Mouse (Mus musculus) CH12.LX (cell line): Measurements from ENCODE around the gene Cntn2. TPM values are rescaled to one million over a fixed set of nuclear protein-coding genes. Genes with fewer than 3 reads are reported as not detected.

Experiments used
- DNase-seq: peaks from one replicate; pipeline ENCODE4 v3.0.0-alpha.2; 2013; ENCODE audit errors: extremely low read depth
- H3K27ac ChIP-seq: 2 replicates; pipeline ENCODE4 v1.5.1; 2012; ENCODE audit warnings: low read depth, mild to moderate bottlenecking, control low read depth, moderate library complexity; ENCODE audit not compliant: insufficient read depth
- H3K27me3 ChIP-seq: replicated peaks from 2 replicates; pipeline ENCODE3; 2012; ENCODE audit warnings: inconsistent platforms
- H3K36me3 ChIP-seq, 2 experiments: replicated peaks in 1 of 2; 2 replicates each; pipeline versions ENCODE3 to v1.6.1; 2012; ENCODE audit warnings: inconsistent platforms in 1 of 2, low read length in 1 of 2, mild to moderate bottlenecking in 1 of 2, mixed read lengths in 1 of 2, moderate library complexity in 1 of 2; ENCODE audit not compliant: control insufficient read depth in 1 of 2, insufficient read depth in 1 of 2
- H3K4me1 ChIP-seq, 2 experiments: 2 replicates each; pipeline ENCODE4 v1.6.1; 2012; ENCODE audit warnings: inconsistent platforms in 1 of 2, moderate library complexity in 1 of 2; ENCODE audit not compliant: insufficient read depth in 2 of 2, control insufficient read depth in 1 of 2
- H3K4me2 ChIP-seq: 2 replicates; pipeline ENCODE4 v1.6.1; 2012; ENCODE audit warnings: low read depth, mild to moderate bottlenecking, control low read depth; ENCODE audit not compliant: poor library complexity, insufficient read depth, severe bottlenecking
- H3K4me3 ChIP-seq, 3 experiments: fragments of 150-350 bp in 1 of 3; sonication (generic) in 1 of 3; replicated peaks in 1 of 3; 2 replicates each; pipeline versions ENCODE3 to v1.5.1; 2011 to 2012; ENCODE audit warnings: low read depth in 2 of 3, low read length in 2 of 3, mild to moderate bottlenecking in 2 of 3, moderate library complexity in 2 of 3, control low read depth in 1 of 3, improper control_type of control experiment in 1 of 3, inconsistent platforms in 1 of 3, mixed read lengths in 1 of 3; ENCODE audit not compliant: poor library complexity in 1 of 3
- H3K79me2 ChIP-seq: replicated peaks from 2 replicates; pipeline ENCODE4 v1.6.1; 2012; ENCODE audit warnings: mild to moderate bottlenecking, moderate library complexity; ENCODE audit not compliant: control insufficient read depth, poor library complexity, insufficient read depth, severe bottlenecking; ENCODE audit errors: extremely low read depth
- H3K9ac ChIP-seq: 2 replicates; pipeline ENCODE4 v1.6.1; 2012; ENCODE audit warnings: low read depth, mild to moderate bottlenecking, control low read depth, moderate library complexity; ENCODE audit not compliant: insufficient read depth
- H3K9me3 ChIP-seq: replicated peaks from 2 replicates; pipeline ENCODE3; 2012; ENCODE audit warnings: low read length, inconsistent platforms, mixed read lengths
- BHLHE40 ChIP-seq: IDR thresholded peaks from 2 replicates; pipeline ENCODE4 v1.6.1; 2011; ENCODE audit warnings: mild to moderate bottlenecking, low read depth, low read length, improper control_type of control experiment
- CHD2 ChIP-seq: IDR thresholded peaks from 2 replicates; pipeline ENCODE4 v1.6.1; 2011; ENCODE audit warnings: low read length, improper control_type of control experiment
- E2F4 ChIP-seq: IDR thresholded peaks from 2 replicates; pipeline ENCODE4 v1.6.1; 2011; ENCODE audit warnings: low read depth, low read length, improper control_type of control experiment; ENCODE audit not compliant: insufficient replicate concordance
- EP300 ChIP-seq: IDR thresholded peaks from 2 replicates; pipeline ENCODE4 v1.6.1; 2011; ENCODE audit warnings: low read length, improper control_type of control experiment
- ETS1 ChIP-seq: conservative IDR thresholded peaks from 2 replicates; pipeline ENCODE4 v1.6.1; 2012; ENCODE audit warnings: low read depth, mild to moderate bottlenecking, inconsistent platforms, low read length, improper control_type of control experiment, moderate library complexity
- GABPA ChIP-seq: IDR thresholded peaks from 2 replicates; pipeline ENCODE4 v1.6.1; 2012; ENCODE audit warnings: low read depth, low read length, improper control_type of control experiment, inconsistent platforms; ENCODE audit not compliant: insufficient replicate concordance
- IRF4 ChIP-seq: IDR thresholded peaks from 2 replicates; pipeline ENCODE4 v1.6.1; 2014; ENCODE audit warnings: low read depth, mild to moderate bottlenecking, inconsistent platforms, low read length, improper control_type of control experiment
- JUN ChIP-seq: IDR thresholded peaks from 2 replicates; pipeline ENCODE4 v1.6.1; 2011; ENCODE audit warnings: low read depth, mild to moderate bottlenecking, low read length, improper control_type of control experiment, moderate library complexity; ENCODE audit not compliant: insufficient read depth
- JUND ChIP-seq: conservative IDR thresholded peaks from 2 replicates; pipeline ENCODE4 v1.6.1; 2011; ENCODE audit warnings: low read depth, low read length, improper control_type of control experiment
- MAZ ChIP-seq: IDR thresholded peaks from 2 replicates; pipeline ENCODE4 v1.6.1; 2012; ENCODE audit warnings: low read depth, mild to moderate bottlenecking, inconsistent platforms, low read length, improper control_type of control experiment, moderate library complexity
- MEF2A ChIP-seq: IDR thresholded peaks from 2 replicates; pipeline ENCODE4 v1.6.1; 2014; ENCODE audit warnings: low read depth, mild to moderate bottlenecking, inconsistent platforms, low read length, improper control_type of control experiment, borderline replicate concordance
- MXI1 ChIP-seq: IDR thresholded peaks from 2 replicates; pipeline ENCODE4 v1.6.1; 2011; ENCODE audit warnings: mild to moderate bottlenecking, low read depth, low read length, improper control_type of control experiment
- MYC ChIP-seq: IDR thresholded peaks from 2 replicates; pipeline ENCODE4 v1.6.1; 2011; ENCODE audit warnings: low read depth, mild to moderate bottlenecking, improper control_type of control experiment, low read length
- NELFE ChIP-seq: IDR thresholded peaks from 2 replicates; pipeline ENCODE4 v1.6.1; 2011; ENCODE audit warnings: low read depth, low read length, improper control_type of control experiment
- NRF1 ChIP-seq: IDR thresholded peaks from 2 replicates; pipeline ENCODE4 v1.6.1; 2014; ENCODE audit warnings: low read depth, mild to moderate bottlenecking, inconsistent platforms, low read length, improper control_type of control experiment, moderate library complexity
- POLR2A ChIP-seq: IDR thresholded peaks from 2 replicates; pipeline ENCODE4 v1.6.1; 2011; ENCODE audit warnings: low read depth, mild to moderate bottlenecking, improper control_type of control experiment, low read length
- SIN3A ChIP-seq: IDR thresholded peaks from 2 replicates; pipeline ENCODE4 v1.6.1; 2012; ENCODE audit warnings: low read length, improper control_type of control experiment, inconsistent platforms
- UBTF ChIP-seq: IDR thresholded peaks from 2 replicates; pipeline ENCODE4 v1.6.1; 2012; ENCODE audit warnings: low read depth, mild to moderate bottlenecking, inconsistent platforms, low read length, improper control_type of control experiment, moderate library complexity
- USF2 ChIP-seq: conservative IDR thresholded peaks from 2 replicates; pipeline ENCODE4 v1.6.1; 2011; ENCODE audit warnings: low read depth, low read length, improper control_type of control experiment
- ZC3H11A ChIP-seq: IDR thresholded peaks from 2 replicates; pipeline ENCODE4 v1.6.1; 2012; ENCODE audit warnings: low read depth, mild to moderate bottlenecking, inconsistent platforms, low read length, improper control_type of control experiment
- ZMIZ1 ChIP-seq: IDR thresholded peaks from 2 replicates; pipeline ENCODE4 v1.6.1; 2012; ENCODE audit warnings: low read depth, mild to moderate bottlenecking, inconsistent platforms, low read length, improper control_type of control experiment
- ZNF384 ChIP-seq: IDR thresholded peaks from 2 replicates; pipeline ENCODE4 v1.6.1; 2012; ENCODE audit warnings: low read depth, low read length, improper control_type of control experiment, inconsistent platforms
- dilution Hi-C: fragments of 300-500 bp; cut with MboI; formaldehyde crosslinking; loops from 2 replicates; pipeline ENCODE4 v1.14.3; 2020; ENCODE audit warnings: low sequenced_read_pairs; ENCODE audit not compliant: extremely low pct_unique_long_range_greater_than_20kb, extremely low pct_ligation_motif_present
- in situ Hi-C: fragments of 300-500 bp; cut with MboI; formaldehyde crosslinking; loops from 3 replicates; pipeline ENCODE4 v1.14.3; 2019; ENCODE audit warnings: low sequenced_read_pairs, low pct_ligation_motif_present, low pct_unique_long_range_greater_than_20kb, mixed read lengths
- polyA plus RNA-seq: library from polyadenylated mRNA; unstranded; fragments of >175 nt; gene quantifications from 2 replicates; pipeline ENCODE4 v1.2.1, GENCODE M21; 2012; ENCODE audit warnings: low read depth; ENCODE audit not compliant: insufficient read length
- total RNA-seq, 2 experiments: library from RNA; depleted of rRNA; stranded (reverse); fragments of 300-350 nt in 1 of 2; fragments of >200 nt in 1 of 2; gene quantifications; 2 replicates each; pipeline ENCODE4 v1.2.3; 2012 to 2014

The Cntn2 gene
- total and polyA plus RNA-seq, 3 experiments, result 0.04 to 0.05 (median 0.04) TPM

DNA sequence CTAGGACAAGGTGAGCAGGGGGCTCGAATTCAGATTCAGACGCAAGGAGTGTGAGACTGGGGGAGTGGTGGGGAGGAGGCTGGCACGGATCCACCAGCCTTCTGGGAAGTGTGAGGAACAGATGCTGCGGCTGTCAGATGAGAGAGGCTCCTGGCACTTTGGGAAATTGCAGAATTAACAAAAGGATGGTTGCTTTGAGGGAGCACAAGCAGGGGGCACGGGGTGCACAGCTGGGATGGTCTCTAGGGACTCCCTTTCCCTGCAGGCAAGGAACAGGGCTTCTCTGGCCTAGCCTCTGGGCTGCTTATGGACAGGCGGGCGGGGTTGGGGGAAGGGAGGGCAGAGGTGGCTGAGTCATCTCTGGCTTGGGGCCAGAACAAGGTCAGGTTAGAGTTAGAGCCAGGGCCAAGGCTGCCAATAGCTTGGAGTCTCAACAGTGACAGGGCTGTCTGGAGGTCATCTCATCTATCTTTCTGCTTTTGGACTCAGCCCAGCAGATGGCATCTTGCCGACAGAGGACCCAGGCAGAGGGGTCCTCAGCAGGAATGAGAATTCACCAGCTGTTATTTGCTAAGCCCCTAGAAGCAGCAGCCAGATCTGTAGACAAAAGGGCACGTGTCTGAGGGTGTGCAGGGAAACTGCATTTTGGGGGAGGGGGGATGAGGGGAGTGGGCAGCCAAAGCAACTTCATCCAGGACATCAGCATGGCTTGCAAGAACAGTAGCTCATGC is 15.0 kb upstream of the Cntn2 start:
- Histone ChIP-seq H3K9ac (no peak overlapping the region), H3K9me3 (no peaks in the 10 kb centered on the region), H3K27ac (no peak overlapping the region), H3K4me3 (no peak overlapping the region), H3K79me2 (no peaks in the 10 kb centered on the region), H3K4me1 (peaks cover 8% of the 10 kb centered on the region in 2 experiments; a peak in 2 of 4 replicates), H3K4me2 (no peak overlapping the region), H3K27me3 (peaks cover 46% of the 10 kb centered on the region), H3K36me3 (no peaks in the 10 kb centered on the region)
- DNase-seq, result no peak
- no peak for TF ChIP-seq SIN3A
- no peak for TF ChIP-seq ZNF384
- no peak for TF ChIP-seq BHLHE40
- no peak for TF ChIP-seq USF2
- TF ChIP-seq MYC, result no peak
- TF ChIP-seq IRF4, result peak; percentile 55; the same call in 1 of the 2 replicates
- no peak; the same call in 1 of the 2 replicates for TF ChIP-seq JUND
- TF ChIP-seq JUN, result 0 out of 2 replicates have a peak, but pooled peaks have one; percentile 29
- TF ChIP-seq MAZ, result no peak
- no peak for TF ChIP-seq POLR2A
- no peak for TF ChIP-seq GABPA
- TF ChIP-seq CHD2, result peak; percentile 66
- TF ChIP-seq E2F4, result no peak
- no peak for TF ChIP-seq NELFE
- no peak for TF ChIP-seq ZMIZ1
- TF ChIP-seq EP300, result 0 out of 2 replicates have a peak, but pooled peaks have one; percentile 9
- dilution Hi-C loops (no loop called here), in situ Hi-C loops (no loop called here)

DNA sequence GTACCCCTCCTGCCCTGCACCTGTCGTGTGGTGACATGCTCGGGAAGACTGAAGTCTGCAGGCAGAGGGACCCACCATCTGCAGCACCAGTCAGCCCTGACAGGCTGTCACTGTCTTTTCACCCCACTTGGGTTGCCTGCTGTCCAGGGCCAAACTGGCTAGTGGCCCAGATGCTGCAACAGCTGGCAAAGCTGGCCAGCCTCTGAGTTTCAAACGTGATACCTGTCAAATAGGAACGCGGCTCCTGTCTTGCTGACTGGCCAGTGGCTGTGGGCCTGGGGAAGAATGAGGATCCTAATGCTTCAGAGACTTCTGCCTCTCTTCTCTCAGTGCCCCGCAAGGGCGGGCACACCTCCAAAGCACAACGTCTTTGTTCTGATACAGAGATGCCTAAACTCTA is 733 bp upstream of the Cntn2 start:
- Histone ChIP-seq H3K36me3 (no peaks in the 10 kb centered on the region), H3K4me2 (no peak overlapping the region), H3K79me2 (no peaks in the 10 kb centered on the region), H3K9me3 (no peaks in the 10 kb centered on the region), H3K4me1 (peaks cover 10 to 24% of the 10 kb centered on the region in 2 experiments), H3K27me3 (peaks cover 85% of the 10 kb centered on the region), H3K9ac (no peak overlapping the region), H3K4me3 (no peak overlapping the region), H3K27ac (no peak overlapping the region)
- no peak for DNase-seq
- TF ChIP-seq MXI1 (no peak), UBTF (no peak), ZMIZ1 (no peak), MEF2A (no peak), ETS1 (no peak), MYC (no peak), ZC3H11A (no peak), NRF1 (no peak), MAZ (no peak), USF2 (no peak)
- dilution Hi-C loops (no loop called here), in situ Hi-C loops (no loop called here)
